Mouse (Mus musculus) stomach, embryonic 14.5 days (tissue): ENCODE data around the gene Ptprn2. TPM values are rescaled to one million over a fixed set of nuclear protein-coding genes. Genes with fewer than 3 reads are reported as not detected.
A peak's percentile ranks its signal among the peaks of the same experiment; 100 is the strongest.

Source experiments
- ATAC-seq: fragments of 200-750 bp; cut with Nextera tagmentation; 2 replicates; pipeline ENCODE4 v1.8.0; 2017; ENCODE audit warnings: low read depth, moderate TSS enrichment; ENCODE audit not compliant: insufficient number of reproducible peaks, insufficient read depth, low FRiP score
- H3K27ac ChIP-seq: fragments of 300-500 bp; sonication (generic); 2 replicates; pipeline ENCODE4 v1.5.1; 2014; ENCODE audit warnings: mild to moderate bottlenecking, low read length, moderate library complexity, mixed read lengths
- H3K27me3 ChIP-seq: fragments of 300-500 bp; sonication (generic); 2 replicates; pipeline ENCODE4 v1.6.1; 2014; ENCODE audit warnings: low read length, control low read depth, mixed read lengths; ENCODE audit not compliant: control insufficient read depth, insufficient read depth
- H3K36me3 ChIP-seq: fragments of 300-500 bp; sonication (generic); 2 replicates; pipeline ENCODE4 v1.6.1; 2014; ENCODE audit warnings: mild to moderate bottlenecking, control low read depth, low read length, moderate library complexity, mixed read lengths; ENCODE audit not compliant: control insufficient read depth, insufficient read depth
- H3K4me1 ChIP-seq: fragments of 300-500 bp; sonication (generic); 2 replicates; pipeline ENCODE4 v1.6.1; 2014; ENCODE audit warnings: low read length, control low read depth, mixed read lengths; ENCODE audit not compliant: control insufficient read depth, insufficient read depth
- H3K4me2 ChIP-seq: fragments of 300-500 bp; sonication (generic); replicated peaks from 2 replicates; pipeline ENCODE4 v1.6.1; 2014; ENCODE audit warnings: low read depth, low read length, control low read depth
- H3K4me3 ChIP-seq: fragments of 300-500 bp; sonication (generic); 2 replicates; pipeline ENCODE4 v1.5.1; 2014; ENCODE audit warnings: low read depth, low read length, control low read depth
- H3K9ac ChIP-seq: fragments of 300-500 bp; sonication (generic); replicated peaks from 2 replicates; pipeline ENCODE4 v1.6.1; 2014; ENCODE audit warnings: low read depth, mild to moderate bottlenecking, control low read depth, low read length, moderate library complexity, mixed read lengths
- H3K9me3 ChIP-seq: fragments of 300-500 bp; sonication (generic); 2 replicates; pipeline ENCODE4 v1.6.1; 2016; ENCODE audit warnings: low read depth, low read length, control low read depth; ENCODE audit not compliant: control insufficient read depth
- WGBS: fragments of 180-500 bp; shearing (Covaris S2); extraction: QIAGEN DNeasy Blood & Tissue Kit; methylation state at CpG from one replicate; pipeline ENCODE4 v1.1.7; 2014; 5-methylcytosine and 5-hydroxymethylcytosine counted together
- polyA plus RNA-seq: library from polyadenylated mRNA; unstranded; fragments of >200 nt; fragmentation: Nextera tagmentation; extraction: Ambion mirVana; gene quantifications from 2 replicates; pipeline ENCODE4 v1.2.1, GENCODE M21; 2014

Ptprn2 gene
- polyA plus RNA-seq, 1 experiment from 2014 or later = 2.2 TPM

DNA sequence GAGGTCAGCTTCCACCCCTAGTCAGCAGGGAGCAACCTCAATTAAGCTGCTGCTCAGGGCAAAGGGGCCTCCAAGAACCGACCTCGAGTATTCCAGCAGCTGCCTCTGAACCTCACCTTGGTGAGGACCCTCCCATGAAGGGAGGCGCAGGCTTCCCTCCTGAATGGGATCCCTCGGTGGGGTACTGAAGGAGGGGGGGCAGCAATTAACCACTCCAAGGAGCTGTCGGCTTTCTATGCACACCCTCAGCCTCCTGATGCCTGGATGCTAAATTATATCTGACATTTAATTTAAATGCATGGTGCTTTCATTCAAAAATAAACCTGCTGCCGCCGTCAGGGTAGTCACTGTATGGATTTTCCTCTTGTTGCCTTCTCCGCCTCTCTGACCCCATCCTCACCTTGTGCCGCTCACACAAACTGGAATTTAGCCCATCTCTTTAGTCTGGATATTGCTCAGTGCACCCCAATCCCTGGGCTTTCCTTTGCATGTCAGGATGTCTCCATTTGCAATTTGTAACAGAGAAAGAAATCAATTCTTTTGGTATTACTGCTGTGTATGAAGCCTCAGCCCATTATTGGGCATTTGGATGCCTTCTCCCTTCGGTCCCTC, 629.8 kb downstream of the Ptprn2 start:
- H3K27ac ChIP-seq = no peak overlapping the region
- H3K36me3 ChIP-seq = no peaks in the 10 kb centered on the region
- H3K4me3 ChIP-seq = no peak overlapping the region
- H3K4me1 ChIP-seq = no peaks in the 10 kb centered on the region
- H3K4me2 ChIP-seq = no peak overlapping the region
- ATAC-seq = no peak
- no peaks in the 10 kb centered on the region for H3K27me3 ChIP-seq
- 62% methylated on average over 10 of the region's 10 CpGs for WGBS
- no peaks in the 10 kb centered on the region for H3K9me3 ChIP-seq
- H3K9ac ChIP-seq = no peak overlapping the region

GRCm38 (mm10) chr12:117127078-117127477, 641.6 kb downstream of the Ptprn2 start:
- no peaks in the 10 kb centered on the region for H3K9me3 ChIP-seq
- no peaks in the 10 kb centered on the region for H3K36me3 ChIP-seq
- no peak overlapping the region for H3K4me3 ChIP-seq
- no peaks in the 10 kb centered on the region for H3K4me1 ChIP-seq
- no peak for ATAC-seq
- H3K27ac ChIP-seq = no peak overlapping the region
- H3K4me2 ChIP-seq = no peak overlapping the region
- no peaks in the 10 kb centered on the region for H3K27me3 ChIP-seq
- H3K9ac ChIP-seq = no peak overlapping the region
- WGBS = 91% methylated on average over 3 of the region's 3 CpGs

GRCm38 (mm10) chr12:117127485-117127884, 642.0 kb downstream of the Ptprn2 start:
- no peak overlapping the region for H3K4me2 ChIP-seq
- no peaks in the 10 kb centered on the region for H3K36me3 ChIP-seq
- no peak overlapping the region for H3K9ac ChIP-seq
- 75% methylated on average over 6 of the region's 6 CpGs for WGBS
- no peak overlapping the region for H3K4me3 ChIP-seq
- no peaks in the 10 kb centered on the region for H3K9me3 ChIP-seq
- ATAC-seq = no peak
- no peaks in the 10 kb centered on the region for H3K4me1 ChIP-seq
- no peak overlapping the region for H3K27ac ChIP-seq
- H3K27me3 ChIP-seq = no peaks in the 10 kb centered on the region

GRCm38 (mm10) chr12:117132095-117132494, 646.6 kb downstream of the Ptprn2 start:
- Histone ChIP-seq H3K4me2 (no peak overlapping the region), H3K9me3 (no peaks in the 10 kb centered on the region), H3K27me3 (no peaks in the 10 kb centered on the region), H3K36me3 (no peaks in the 10 kb centered on the region), H3K4me1 (no peaks in the 10 kb centered on the region), H3K4me3 (no peak overlapping the region), H3K27ac (no peak overlapping the region), H3K9ac (no peak overlapping the region)
- peak; percentile 14; the same call in 1 of the 2 replicates for ATAC-seq
- WGBS = 19% methylated on average over 2 of the region's 2 CpGs

- Histone ChIP-seq H3K36me3 (no peaks in the 10 kb centered on the region), H3K9ac (no peak overlapping the region), H3K4me1 (no peaks in the 10 kb centered on the region), H3K4me2 (no peak overlapping the region), H3K27me3 (no peaks in the 10 kb centered on the region), H3K27ac (no peak overlapping the region), H3K9me3 (no peaks in the 10 kb centered on the region), H3K4me3 (no peak overlapping the region)
- WGBS = 68% methylated on average over 5 of the region's 5 CpGs
- ATAC-seq = no peak
These were observed 649.7 kb downstream of the Ptprn2 start for GRCm38 (mm10) chr12:117135205-117135604.

DNA sequence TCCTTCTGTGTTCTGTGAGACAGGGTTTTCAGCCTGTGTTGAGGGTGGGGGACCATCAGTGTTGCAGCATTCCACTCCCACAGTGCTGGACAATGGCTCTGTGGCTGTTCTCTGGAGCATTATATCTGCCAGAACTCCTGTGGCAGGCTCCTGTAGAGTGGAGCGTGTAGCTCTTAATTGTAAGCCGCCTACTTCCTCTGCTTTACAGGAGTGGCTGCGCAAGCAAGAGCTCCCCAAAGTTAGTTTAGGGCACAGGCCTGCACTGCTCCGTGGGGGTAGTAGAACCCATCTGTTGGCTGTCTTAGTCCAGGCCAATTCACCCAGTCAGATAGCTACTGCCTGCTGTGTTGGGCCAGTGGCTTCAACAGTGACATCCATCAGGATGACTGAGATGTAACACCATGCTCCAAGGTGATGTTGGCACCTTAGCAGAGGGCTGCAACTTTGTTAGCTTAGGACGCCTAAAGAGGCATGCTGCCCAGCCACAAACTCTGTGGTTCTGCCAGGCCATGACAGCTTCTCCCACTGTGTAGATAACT, 651.0 kb downstream of the Ptprn2 start:
- ATAC-seq = no peak
- no peaks in the 10 kb centered on the region for H3K9me3 ChIP-seq
- 66% methylated on average over 5 of the region's 5 CpGs for WGBS

GRCm38 (mm10) chr12:117140901-117141300, 655.4 kb downstream of the Ptprn2 start:
- Histone ChIP-seq H3K4me3 (no peak overlapping the region), H3K27ac (no peak overlapping the region), H3K4me1 (no peaks in the 10 kb centered on the region), H3K9me3 (no peaks in the 10 kb centered on the region), H3K4me2 (no peak overlapping the region), H3K27me3 (no peaks in the 10 kb centered on the region), H3K9ac (no peak overlapping the region), H3K36me3 (no peaks in the 10 kb centered on the region)
- ATAC-seq = no peak
- WGBS = 80% methylated on average over 4 of the region's 4 CpGs

More for the DNA sequence above, 651.0 kb downstream of the Ptprn2 start:
- no peak overlapping the region for H3K4me3 ChIP-seq
- H3K27me3 ChIP-seq = no peaks in the 10 kb centered on the region
- H3K4me1 ChIP-seq = no peaks in the 10 kb centered on the region
- H3K36me3 ChIP-seq = no peaks in the 10 kb centered on the region
- no peak overlapping the region for H3K9ac ChIP-seq
- H3K27ac ChIP-seq = no peak overlapping the region
- H3K4me2 ChIP-seq = no peak overlapping the region

DNA sequence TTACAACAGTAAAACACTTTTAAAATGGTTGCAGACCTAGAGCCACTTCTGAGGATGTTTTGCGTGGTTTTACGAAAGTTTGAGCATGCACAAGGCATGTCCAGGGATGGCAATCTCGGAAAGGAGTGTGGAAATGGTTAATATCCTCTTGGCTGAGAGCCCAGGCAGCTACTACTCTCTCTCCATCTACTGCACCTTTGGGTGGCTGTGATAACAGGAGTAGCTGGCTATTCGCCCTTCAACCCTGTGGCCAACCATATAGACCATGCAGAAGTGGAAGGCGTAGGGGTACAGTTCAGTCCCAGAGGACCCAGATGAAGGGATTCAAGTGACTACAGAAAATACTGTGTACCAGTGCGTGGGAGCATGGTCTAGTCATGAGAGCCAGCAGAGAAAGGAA, 655.9 kb downstream of the Ptprn2 start:
- Histone ChIP-seq H3K27me3 (no peaks in the 10 kb centered on the region), H3K9ac (no peak overlapping the region), H3K4me3 (no peak overlapping the region), H3K27ac (no peak overlapping the region), H3K36me3 (no peaks in the 10 kb centered on the region), H3K4me1 (no peaks in the 10 kb centered on the region), H3K4me2 (no peak overlapping the region), H3K9me3 (no peaks in the 10 kb centered on the region)
- 80% methylated on average over 6 of the region's 6 CpGs for WGBS
- no peak for ATAC-seq

GRCm38 (mm10) chr12:117149176-117149575, 663.7 kb downstream of the Ptprn2 start:
- Histone ChIP-seq H3K4me2 (no peak overlapping the region), H3K4me3 (no peak overlapping the region), H3K36me3 (no peaks in the 10 kb centered on the region), H3K27ac (no peak overlapping the region), H3K9me3 (no peaks in the 10 kb centered on the region), H3K4me1 (no peaks in the 10 kb centered on the region), H3K9ac (no peak overlapping the region), H3K27me3 (peaks cover 43% of the 10 kb centered on the region)
- ATAC-seq = no peak
- 6% methylated on average over 7 of the region's 7 CpGs for WGBS
